Mouse (Mus musculus) gastrocnemius, postnatal 14 days (tissue): ENCODE results near the gene Spock1. TPM values are rescaled to one million over a fixed set of nuclear protein-coding genes. Genes with fewer than 3 reads are reported as not detected.

Experiments
- DNase-seq: peaks from one replicate; pipeline ENCODE4 v3.0.0; 2021; ENCODE audit warnings: mixed read lengths
- intact Hi-C: fragments of 180-260 bp; cut with DNase I; formaldehyde crosslinking; loops from one replicate; pipeline ENCODE4 v1.15.1; 2025; ENCODE audit warnings: low total_unique reads
- long read RNA-seq, 2 experiments: library from polyadenylated mRNA; stranded (forward); transcript quantifications; one replicate each; pipeline ENCODE4 v2.0.0; 2021
- total RNA-seq, 2 experiments: library from RNA; stranded (reverse); gene quantifications; 2 replicates each; pipeline ENCODE4 v1.2.3; 2021

The Spock1 gene
- total RNA-seq, result 1 to 10 TPM in 1 of 2 experiments, under 1 TPM in 1; 0.78 to 1.4 TPM
- long read RNA-seq, experiment 1, partial matches to known transcripts, result 0 of 1 reads
- long read RNA-seq, experiment 1, other reads (novel, unspliced or antisense), result 1 of 1 reads
- long read RNA-seq, experiment 2, partial matches to known transcripts, result 1 of 1 reads
- long read RNA-seq, experiment 2, other reads (novel, unspliced or antisense), result 0 of 1 reads

GRCm38 (mm10) chr13:57908266-57908582 lies at the start of gene Spock1:
Gene Spock1, minus strand, starts transcription at chr13:57908332.
- DNase-seq, result peak; percentile 77
- intact Hi-C loops, result loop anchor here (5.0 kb wide), 1 partner anchor 626 kb away; no protein-coding TSS in a partner anchor

- intact Hi-C loops, result no loop called here
- DNase-seq, result no peak
Observed at GRCm38 (mm10) chr13:57950091-57950490, 42.0 kb upstream of the Spock1 start.

- intact Hi-C loops, result no loop called here
- DNase-seq, result no peak
Observed at GRCm38 (mm10) chr13:57949513-57949912, 41.4 kb upstream of the Spock1 start.

GRCm38 (mm10) chr13:57945197-57945596 lies 37.1 kb upstream of the Spock1 start:
- intact Hi-C loops, result no loop called here
- no peak for DNase-seq

GRCm38 (mm10) chr13:57944434-57944833 lies 36.3 kb upstream of the Spock1 start:
- DNase-seq, result no peak
- intact Hi-C loops, result no loop called here

GRCm38 (mm10) chr13:57943900-57944299 lies 35.8 kb upstream of the Spock1 start:
- intact Hi-C loops, result no loop called here
- DNase-seq, result no peak

- no peak for DNase-seq
Observed at GRCm38 (mm10) chr13:57937463-57938229, 29.5 kb upstream of the Spock1 start.

GRCm38 (mm10) chr13:57931998-57932397 lies 23.9 kb upstream of the Spock1 start:
- no peak for DNase-seq
- intact Hi-C loops, result no loop called here

More at GRCm38 (mm10) chr13:57937463-57938229, 29.5 kb upstream of the Spock1 start:
- intact Hi-C loops, result no loop called here

GRCm38 (mm10) chr13:57931376-57931775 lies 23.2 kb upstream of the Spock1 start:
- DNase-seq, result no peak
- intact Hi-C loops, result no loop called here

- no peak for DNase-seq
- intact Hi-C loops, result no loop called here
Observed at GRCm38 (mm10) chr13:57930720-57931119, 22.6 kb upstream of the Spock1 start.

GRCm38 (mm10) chr13:57930283-57930682 lies 22.2 kb upstream of the Spock1 start:
- intact Hi-C loops, result no loop called here
- DNase-seq, result no peak

- intact Hi-C loops, result no loop called here
- no peak for DNase-seq
Observed at GRCm38 (mm10) chr13:57919947-57920346, 11.8 kb upstream of the Spock1 start.

GRCm38 (mm10) chr13:57911171-57911570 lies 3.0 kb upstream of the Spock1 start:
- no peak for DNase-seq
- intact Hi-C loops, result no loop called here

- no peak for DNase-seq
Observed at GRCm38 (mm10) chr13:57907428-57908265, 485 bp downstream of the Spock1 start.

GRCm38 (mm10) chr13:57894597-57894996 lies 13.5 kb downstream of the Spock1 start:
- intact Hi-C loops, result no loop called here
- DNase-seq, result no peak

More at GRCm38 (mm10) chr13:57907428-57908265, 485 bp downstream of the Spock1 start:
- intact Hi-C loops, result loop anchor here (5.0 kb wide), 1 partner anchor 625 kb away; no protein-coding TSS in a partner anchor

- intact Hi-C loops, result loop anchor here (10.0 kb wide), 1 partner anchor 1215 kb away; no protein-coding TSS in a partner anchor
- no peak for DNase-seq
Observed at GRCm38 (mm10) chr13:57889708-57890107, 18.4 kb downstream of the Spock1 start.

- no peak for DNase-seq
- intact Hi-C loops, result loop anchor here (10.0 kb wide), 1 partner anchor 1214 kb away; no protein-coding TSS in a partner anchor
Observed at GRCm38 (mm10) chr13:57889050-57889449, 19.1 kb downstream of the Spock1 start.

- intact Hi-C loops, result loop anchor here (10.0 kb wide), 1 partner anchor 1205 kb away; no protein-coding TSS in a partner anchor
- no peak for DNase-seq
Observed at GRCm38 (mm10) chr13:57879817-57880216, 28.3 kb downstream of the Spock1 start.

GRCm38 (mm10) chr13:57878797-57879196 lies 29.3 kb downstream of the Spock1 start:
- intact Hi-C loops, result no loop called here
- no peak for DNase-seq

GRCm38 (mm10) chr13:57877782-57878181 lies 30.4 kb downstream of the Spock1 start:
- intact Hi-C loops, result no loop called here
- DNase-seq, result no peak
